Mouse (Mus musculus): ENCODE data around the gene BC035044. TPM values are rescaled to one million over a fixed set of nuclear protein-coding genes. Genes with fewer than 3 reads are reported as not detected.
"Not testable (repeated sequence)": the region's sequence is repeated elsewhere in the genome, so short reads cannot be mapped to it uniquely, and the experiment has no call there.

Gene BC035044
- polyA plus RNA-seq (2014; fragmentation: Nextera tagmentation; extraction: Ambion mirVana): 0.28 and 0.88 TPM in 2 replicates

GRCm38 (mm10) chr6:128890948-128891355 is at the start of gene BC035044:
Gene BC035044, minus strand, starts transcription at chr6:128891126.
- Histone ChIP-seq H3K9me3 (ENCODE audit: control insufficient read depth, low read length) (no peaks in the 10 kb centered on the region), H3K9ac (ENCODE audit: low read length) (no peak within 1 kb of the TSS), H3K36me3 (ENCODE audit: control insufficient read depth, insufficient read depth, low read length) (no peaks in the 10 kb centered on the region), H3K4me1 (replicated peaks; ENCODE audit: control insufficient read depth, insufficient read depth, low read length) (no peaks in the 10 kb centered on the region), H3K4me2 (ENCODE audit: low read depth, low read length, severe bottlenecking) (no peak within 1 kb of the TSS), H3K27me3 (ENCODE audit: control insufficient read depth, insufficient read depth, low read length) (no peaks in the 10 kb centered on the region), H3K4me3 (ENCODE audit: low read depth, low read length) (no peak within 1 kb of the TSS), H3K27ac (ENCODE audit: low read depth, low read length) (no peak within 1 kb of the TSS)
- no peak for DNase-seq (ENCODE audit: low spot score)
- 80% methylated on average over 2 of the region's 2 CpGs for WGBS
- ATAC-seq (replicated peaks; ENCODE audit: low FRiP score): no peak

GRCm38 (mm10) chr6:128935889-128936665 is 45.2 kb upstream of the BC035044 start:
- H3K27ac ChIP-seq (ENCODE audit: low read depth, low read length): not testable (repeated sequence)

GRCm38 (mm10) chr6:128934081-128934480 is 43.2 kb upstream of the BC035044 start, which contains the start of gene Clec2g:
Gene Clec2g, plus strand, starts transcription at chr6:128934381.
- DNase-seq (ENCODE audit: low spot score); H3K9ac ChIP-seq (ENCODE audit: low read length); H3K4me1 ChIP-seq (replicated peaks; ENCODE audit: control insufficient read depth, insufficient read depth, low read length); H3K4me2 ChIP-seq (ENCODE audit: low read depth, low read length, severe bottlenecking); H3K9me3 ChIP-seq (ENCODE audit: control insufficient read depth, low read length); ATAC-seq (replicated peaks; ENCODE audit: low FRiP score); H3K27me3 ChIP-seq (ENCODE audit: control insufficient read depth, insufficient read depth, low read length); H3K4me3 ChIP-seq (ENCODE audit: low read depth, low read length); H3K27ac ChIP-seq (ENCODE audit: low read depth, low read length); H3K36me3 ChIP-seq (ENCODE audit: control insufficient read depth, insufficient read depth, low read length): not testable (repeated sequence)
- WGBS: 99% methylated on average over 4 of the region's 4 CpGs

More at GRCm38 (mm10) chr6:128935889-128936665, 45.2 kb upstream of the BC035044 start:
- not testable (repeated sequence) for H3K4me2 ChIP-seq (ENCODE audit: low read depth, low read length, severe bottlenecking); ATAC-seq (replicated peaks; ENCODE audit: low FRiP score); H3K36me3 ChIP-seq (ENCODE audit: control insufficient read depth, insufficient read depth, low read length); H3K27me3 ChIP-seq (ENCODE audit: control insufficient read depth, insufficient read depth, low read length); DNase-seq (ENCODE audit: low spot score); H3K9me3 ChIP-seq (ENCODE audit: control insufficient read depth, low read length); H3K4me3 ChIP-seq (ENCODE audit: low read depth, low read length); H3K4me1 ChIP-seq (replicated peaks; ENCODE audit: control insufficient read depth, insufficient read depth, low read length); H3K9ac ChIP-seq (ENCODE audit: low read length)
- WGBS: 97% methylated on average over 4 of the region's 13 CpGs

- Histone ChIP-seq H3K4me1 (replicated peaks; ENCODE audit: control insufficient read depth, insufficient read depth, low read length) (no peaks in the 10 kb centered on the region), H3K4me2 (ENCODE audit: low read depth, low read length, severe bottlenecking) (no peak overlapping the region), H3K9me3 (ENCODE audit: control insufficient read depth, low read length) (no peaks in the 10 kb centered on the region), H3K9ac (ENCODE audit: low read length) (no peak overlapping the region), H3K27me3 (ENCODE audit: control insufficient read depth, insufficient read depth, low read length) (no peaks in the 10 kb centered on the region), H3K36me3 (ENCODE audit: control insufficient read depth, insufficient read depth, low read length) (no peaks in the 10 kb centered on the region), H3K4me3 (ENCODE audit: low read depth, low read length) (no peak overlapping the region), H3K27ac (ENCODE audit: low read depth, low read length) (no peak overlapping the region)
- ATAC-seq (replicated peaks; ENCODE audit: low FRiP score): no peak
- WGBS: 76% methylated on average over 2 of the region's 2 CpGs
- DNase-seq (ENCODE audit: low spot score): no peak
These were observed 42.1 kb upstream of the BC035044 start for GRCm38 (mm10) chr6:128933050-128933449.

GRCm38 (mm10) chr6:128917322-128917721 is 26.4 kb upstream of the BC035044 start:
- Histone ChIP-seq H3K9ac (ENCODE audit: low read length) (no peak overlapping the region), H3K27ac (ENCODE audit: low read depth, low read length) (no peak overlapping the region), H3K4me3 (ENCODE audit: low read depth, low read length) (no peak overlapping the region), H3K9me3 (ENCODE audit: control insufficient read depth, low read length) (no peaks in the 10 kb centered on the region), H3K36me3 (ENCODE audit: control insufficient read depth, insufficient read depth, low read length) (no peaks in the 10 kb centered on the region), H3K4me1 (replicated peaks; ENCODE audit: control insufficient read depth, insufficient read depth, low read length) (no peaks in the 10 kb centered on the region), H3K27me3 (ENCODE audit: control insufficient read depth, insufficient read depth, low read length) (no peaks in the 10 kb centered on the region), H3K4me2 (ENCODE audit: low read depth, low read length, severe bottlenecking) (no peak overlapping the region)
- DNase-seq (ENCODE audit: low spot score) (no peak), ATAC-seq (replicated peaks; ENCODE audit: low FRiP score) (no peak)
- 89% methylated on average over 2 of the region's 2 CpGs for WGBS

GRCm38 (mm10) chr6:128913598-128914254 is 22.8 kb upstream of the BC035044 start:
- H3K9ac ChIP-seq (ENCODE audit: low read length): no peak overlapping the region
- no peak overlapping the region for H3K4me3 ChIP-seq (ENCODE audit: low read depth, low read length)
- ATAC-seq (replicated peaks; ENCODE audit: low FRiP score) (no peak), DNase-seq (ENCODE audit: low spot score) (no peak)
- H3K27me3 ChIP-seq (ENCODE audit: control insufficient read depth, insufficient read depth, low read length): no peaks in the 10 kb centered on the region
- no peak overlapping the region for H3K27ac ChIP-seq (ENCODE audit: low read depth, low read length)
- no peaks in the 10 kb centered on the region for H3K9me3 ChIP-seq (ENCODE audit: control insufficient read depth, low read length)
- no peaks in the 10 kb centered on the region for H3K36me3 ChIP-seq (ENCODE audit: control insufficient read depth, insufficient read depth, low read length)
- 86% methylated on average over 2 of the region's 2 CpGs for WGBS
- no peaks in the 10 kb centered on the region for H3K4me1 ChIP-seq (replicated peaks; ENCODE audit: control insufficient read depth, insufficient read depth, low read length)
- no peak overlapping the region for H3K4me2 ChIP-seq (ENCODE audit: low read depth, low read length, severe bottlenecking)

DNA sequence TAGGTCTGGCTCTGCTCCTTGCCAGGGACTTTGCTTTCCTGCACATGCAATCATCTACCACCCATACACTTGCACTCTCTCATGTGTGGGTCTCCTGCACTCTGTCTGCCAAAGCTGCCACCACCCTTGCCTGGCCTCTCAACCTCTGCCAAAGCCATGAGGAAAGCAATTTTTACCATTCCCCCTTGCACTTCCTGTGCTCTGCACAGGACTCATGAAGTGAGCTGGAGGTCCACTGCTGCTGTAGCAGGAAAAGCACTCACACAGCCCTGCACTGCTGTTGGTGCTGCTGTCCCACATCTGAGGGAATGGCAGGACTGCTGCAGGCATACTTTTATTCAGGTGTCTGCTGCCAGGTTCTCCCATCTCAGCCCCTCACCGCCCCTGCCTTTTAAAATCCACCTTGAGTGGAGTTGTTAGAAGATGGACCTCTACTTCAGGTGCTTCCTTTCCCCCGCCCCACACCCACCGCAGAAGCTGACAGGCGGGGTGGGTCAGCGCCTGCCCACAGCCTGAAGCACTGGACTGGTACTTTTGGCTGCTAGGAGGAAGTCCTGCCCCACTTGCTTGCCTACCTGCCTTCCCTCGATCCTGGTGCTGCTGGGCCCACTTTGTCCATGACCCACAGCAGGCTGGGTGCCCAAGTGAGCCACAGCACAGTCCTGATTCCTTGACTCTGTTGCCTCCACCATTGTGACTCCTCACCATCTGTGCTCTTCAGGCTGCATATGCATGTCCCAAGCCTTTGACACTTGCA is 10.0 kb upstream of the BC035044 start:
- not testable (repeated sequence) for H3K9me3 ChIP-seq (ENCODE audit: control insufficient read depth, low read length); H3K4me2 ChIP-seq (ENCODE audit: low read depth, low read length, severe bottlenecking); H3K4me1 ChIP-seq (replicated peaks; ENCODE audit: control insufficient read depth, insufficient read depth, low read length); H3K27me3 ChIP-seq (ENCODE audit: control insufficient read depth, insufficient read depth, low read length); H3K4me3 ChIP-seq (ENCODE audit: low read depth, low read length); H3K27ac ChIP-seq (ENCODE audit: low read depth, low read length); ATAC-seq (replicated peaks; ENCODE audit: low FRiP score); H3K9ac ChIP-seq (ENCODE audit: low read length); H3K36me3 ChIP-seq (ENCODE audit: control insufficient read depth, insufficient read depth, low read length); DNase-seq (ENCODE audit: low spot score)
- 90% methylated on average over 6 of the region's 6 CpGs for whole genome bisulfite sequencing

GRCm38 (mm10) chr6:128900044-128900443 is 9.1 kb upstream of the BC035044 start:
- no peak overlapping the region for H3K4me2 ChIP-seq (ENCODE audit: low read depth, low read length, severe bottlenecking)

More at GRCm38 (mm10) chr6:128900044-128900443, 9.1 kb upstream of the BC035044 start:
- WGBS: 80% methylated on average over 2 of the region's 2 CpGs
- ATAC-seq (replicated peaks; ENCODE audit: low FRiP score) (no peak), DNase-seq (ENCODE audit: low spot score) (no peak)
- Histone ChIP-seq H3K27me3 (ENCODE audit: control insufficient read depth, insufficient read depth, low read length) (no peaks in the 10 kb centered on the region), H3K4me3 (ENCODE audit: low read depth, low read length) (no peak overlapping the region), H3K4me1 (replicated peaks; ENCODE audit: control insufficient read depth, insufficient read depth, low read length) (no peaks in the 10 kb centered on the region), H3K36me3 (ENCODE audit: control insufficient read depth, insufficient read depth, low read length) (no peaks in the 10 kb centered on the region), H3K9ac (ENCODE audit: low read length) (no peak overlapping the region), H3K9me3 (ENCODE audit: control insufficient read depth, low read length) (no peaks in the 10 kb centered on the region), H3K27ac (ENCODE audit: low read depth, low read length) (no peak overlapping the region)

All from forebrain, embryonic 11.5 days (tissue).